In genomic region chr2:139677065-139677762, GRCm38 (mm10) we compare ENCODE assay signal across 8 mouse cellular contexts. TPM values are rescaled to one million over a fixed set of nuclear protein-coding genes. Genes with fewer than 3 reads are reported as not detected.
DNase-seq lines count a peak whose midpoint lies in the region.

No protein-coding gene starts in this region.

- peaks cover 27% of the 10 kb centered on the region for H3K4me1 ChIP-seq in hindbrain, embryonic 10.5 days (replicated peaks)

- WGBS in hindbrain, embryonic 10.5 days = under 1% methylated on average over 52 of the region's 52 CpGs

- DNase-seq in R1 (ENCODE audit: low read depth, low spot score) = peak; percentile 68
- DNase-seq in cerebellum, postnatal 25 days = peak; percentile 80 to 81
- peak; percentile 56 to 68 for DNase-seq in frontal cortex, postnatal 14 days (ENCODE audit: low spot score in 2 of 2)
- DNase-seq in hindbrain, embryonic 10.5 days (ENCODE audit: low spot score) = peak; percentile 69
- peak; percentile 43 for DNase-seq in layer of hippocampus, adult 9-10 months (ENCODE audit: low spot score)
- peak; percentile 68 to 77 for DNase-seq in lung, adult 18-20 months
- DNase-seq in ovary, postnatal 10 days (ENCODE audit: low spot score) = peak; percentile 33
- peak; percentile 31 to 73 for DNase-seq in urinary bladder, postnatal 4 days (ENCODE audit: low spot score in 2 of 2)

- peaks cover 41% of the 10 kb centered on the region for H3K27me3 ChIP-seq in hindbrain, embryonic 10.5 days (ENCODE audit: insufficient read depth, poor library complexity, severe bottlenecking)

- no peaks in the 10 kb centered on the region for H3K9me3 ChIP-seq in hindbrain, embryonic 10.5 days

- H3K27ac ChIP-seq in hindbrain, embryonic 10.5 days = peak overlapping the region; percentile 92

- peak overlapping the region; percentile 91 for H3K4me3 ChIP-seq in hindbrain, embryonic 10.5 days

- no peaks in the 10 kb centered on the region for H3K36me3 ChIP-seq in hindbrain, embryonic 10.5 days

RNA-seq across cellular contexts. Expression of gene Ism1, which starts 0.8 kb away (rescaled TPM):
- 0.40 and 0.54 TPM in 2 replicates for polyA plus RNA-seq in hindbrain, embryonic 10.5 days (2016; fragmentation: Nextera tagmentation; extraction: Ambion mirVana)

Comparison
In these comparisons a context has a peak if more than half of its experiments do, and no peak if none do; other contexts are left out.
1. Peak in every context shown above with its lines: DNase-seq, H3K4me3 ChIP-seq and H3K27ac ChIP-seq.